Mouse (Mus musculus) layer of hippocampus, adult 9-10 months (tissue): ENCODE measurements around the gene Bcas3.

Experiments
- DNase-seq: peaks from one replicate; pipeline ENCODE4 v3.0.0; 2022; ENCODE audit warnings: low spot score

The Bcas3 gene

DNA sequence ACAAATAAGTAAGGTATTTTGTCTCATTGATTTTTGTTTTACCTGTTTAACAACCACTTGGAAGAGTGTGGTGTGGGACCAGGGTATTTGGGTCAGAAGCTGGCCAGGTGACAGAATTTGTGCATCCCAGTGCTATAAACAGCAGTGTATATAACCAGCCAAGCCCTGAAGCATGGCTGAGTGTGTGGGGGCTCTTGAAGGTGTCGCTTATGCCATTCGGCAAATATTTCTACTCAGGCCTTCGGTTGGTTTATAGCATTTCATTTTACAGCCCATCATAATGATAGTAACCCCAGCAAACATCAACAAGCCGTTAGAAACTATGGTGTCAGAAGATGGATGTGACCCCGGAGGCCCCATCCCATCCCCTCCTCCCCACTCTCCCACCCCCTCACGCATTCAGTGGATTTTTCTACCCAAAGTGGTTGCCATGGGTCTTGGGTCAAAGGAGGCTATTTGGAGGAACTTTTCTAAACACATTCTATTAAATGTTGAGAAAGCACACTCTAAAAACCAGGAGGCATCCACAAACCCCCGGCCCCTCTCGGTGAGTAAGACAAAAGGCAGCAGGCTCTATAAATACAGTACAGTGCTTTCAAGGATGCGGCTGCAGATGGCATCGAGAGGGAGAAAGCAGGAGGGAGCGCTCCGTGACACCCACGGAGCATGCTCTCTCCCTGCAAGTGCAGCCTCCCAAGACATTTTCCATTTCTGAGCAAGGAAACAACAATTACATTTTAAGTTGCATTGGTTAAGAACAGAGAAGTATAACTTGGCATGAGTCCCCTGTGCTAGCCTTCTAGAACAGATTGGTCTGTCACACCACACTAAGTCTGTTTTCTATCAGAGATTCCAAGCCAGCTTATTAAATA, 401.9 kb downstream of the Bcas3 start:
- DNase-seq: peak; percentile 26

GRCm38 (mm10) chr11:85755503-85756044, 402.6 kb downstream of the Bcas3 start:
- DNase-seq: no peak

DNA sequence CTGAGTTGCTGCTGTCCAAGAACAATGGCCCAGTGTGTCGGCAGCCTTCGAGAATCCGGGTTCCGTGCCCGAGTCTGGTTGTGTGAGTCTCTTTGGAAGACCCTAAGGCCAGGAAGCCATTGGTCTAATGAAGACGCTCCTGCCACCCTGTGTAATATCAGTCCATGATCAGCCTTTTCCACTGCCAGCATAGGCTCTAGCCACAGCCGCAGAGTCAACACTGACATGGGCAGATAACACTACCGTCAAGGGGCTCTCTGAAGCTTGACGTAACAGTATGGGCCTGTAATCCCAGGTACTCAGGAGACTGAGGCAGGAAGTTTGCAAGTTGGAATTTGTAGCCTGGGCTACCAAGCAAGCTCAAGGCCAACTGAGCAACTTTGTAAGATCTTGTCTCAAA, 405.9 kb downstream of the Bcas3 start:
- no peak for DNase-seq

- no peak for DNase-seq
Observed at GRCm38 (mm10) chr11:85759634-85760439, 406.9 kb downstream of the Bcas3 start.

GRCm38 (mm10) chr11:85760486-85761141, 407.6 kb downstream of the Bcas3 start:
- no peak for DNase-seq

- DNase-seq: no peak
Observed at GRCm38 (mm10) chr11:85761170-85761569, 408.2 kb downstream of the Bcas3 start.

GRCm38 (mm10) chr11:85763655-85764054, 410.7 kb downstream of the Bcas3 start:
- no peak for DNase-seq

DNA sequence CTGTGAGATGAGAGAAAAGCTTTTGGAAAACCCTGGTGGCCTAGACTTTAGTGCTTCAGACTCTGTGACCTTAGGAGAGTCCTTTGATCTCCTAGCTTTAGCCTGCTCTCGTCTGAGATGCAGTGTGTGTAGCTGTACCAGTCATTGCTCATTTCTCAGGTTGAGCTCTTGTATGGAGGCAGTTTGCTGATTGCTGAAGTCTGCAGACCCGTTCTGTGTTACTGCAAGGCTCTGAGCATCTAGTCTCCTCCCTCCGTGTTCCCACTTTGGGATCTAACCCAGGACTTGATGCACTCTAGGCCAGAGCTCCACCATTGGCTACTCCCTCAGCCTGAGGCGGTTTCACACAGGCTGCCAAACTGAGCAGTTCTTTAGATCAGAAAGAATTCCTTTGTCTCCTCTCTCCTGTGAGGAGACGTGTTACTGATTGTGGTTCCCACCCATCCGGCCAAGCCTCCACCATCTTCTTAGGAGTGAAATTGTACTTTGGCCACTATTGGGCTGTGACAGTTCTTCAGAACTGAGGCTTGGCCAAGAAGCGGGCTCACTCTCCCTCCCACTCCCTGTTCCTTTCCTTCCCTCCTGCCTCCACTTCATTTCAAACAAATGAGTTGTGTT, 413.2 kb downstream of the Bcas3 start:
- DNase-seq: no peak

DNA sequence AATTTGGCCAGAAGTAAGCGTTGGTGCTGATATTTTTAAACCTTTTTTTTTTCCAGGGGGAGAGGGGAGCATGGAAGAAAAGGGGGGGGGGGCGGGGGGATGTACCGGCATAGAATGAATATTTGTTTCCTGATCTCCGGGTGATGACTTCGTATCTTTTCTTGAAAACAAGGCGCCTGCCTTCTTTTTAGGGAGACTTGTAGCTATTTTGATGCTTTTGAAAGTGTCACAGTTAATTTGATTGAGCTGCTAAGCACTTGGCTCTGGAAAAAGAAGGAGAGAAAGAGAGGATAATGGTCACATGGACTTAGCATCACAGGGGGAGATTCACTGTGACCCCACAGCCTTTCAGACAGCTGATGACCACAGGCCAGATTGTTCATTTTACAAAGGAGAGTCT, 413.8 kb downstream of the Bcas3 start:
- no peak for DNase-seq

DNA sequence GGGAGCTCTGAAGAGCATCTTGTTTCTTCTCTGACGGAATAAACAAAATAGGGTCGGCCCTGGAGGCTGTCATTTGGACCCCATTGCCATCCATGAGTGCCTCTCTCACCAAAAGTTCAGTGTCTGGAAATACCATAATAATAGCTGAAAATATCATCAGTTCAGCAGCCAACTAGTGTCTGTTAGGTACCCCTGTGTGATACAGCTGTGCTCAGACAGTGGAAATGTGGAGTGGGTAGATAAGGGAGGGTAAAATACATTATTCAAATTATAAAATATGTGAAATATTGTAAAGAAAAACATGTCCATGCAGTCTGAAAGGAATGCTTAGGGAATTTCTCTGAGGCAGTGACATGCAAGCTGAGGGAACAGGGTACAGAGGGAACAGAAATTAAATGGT, 416.8 kb downstream of the Bcas3 start:
- DNase-seq: no peak

- DNase-seq: no peak
Observed at GRCm38 (mm10) chr11:85773391-85773790, 420.4 kb downstream of the Bcas3 start.

DNA sequence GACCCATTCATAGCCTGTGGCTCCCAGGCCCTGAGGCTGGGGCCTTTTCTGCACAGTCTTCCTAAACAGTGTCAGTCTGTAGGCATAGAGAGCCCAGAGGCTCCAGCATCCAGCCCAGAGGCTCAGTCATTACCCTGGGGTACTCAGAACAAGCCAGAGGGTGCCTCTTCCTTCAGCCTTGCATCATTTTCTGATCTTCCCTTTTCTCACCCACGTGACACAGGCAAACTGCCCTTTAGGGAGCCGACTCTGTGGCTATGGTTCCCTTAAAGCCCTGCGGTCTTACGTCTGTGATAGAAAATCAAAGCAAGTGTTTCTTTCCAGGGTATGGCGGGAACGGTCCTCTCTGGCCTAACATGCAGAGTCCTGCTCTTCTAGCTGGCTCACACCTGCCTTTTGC, 421.7 kb downstream of the Bcas3 start:
- DNase-seq: no peak

DNA sequence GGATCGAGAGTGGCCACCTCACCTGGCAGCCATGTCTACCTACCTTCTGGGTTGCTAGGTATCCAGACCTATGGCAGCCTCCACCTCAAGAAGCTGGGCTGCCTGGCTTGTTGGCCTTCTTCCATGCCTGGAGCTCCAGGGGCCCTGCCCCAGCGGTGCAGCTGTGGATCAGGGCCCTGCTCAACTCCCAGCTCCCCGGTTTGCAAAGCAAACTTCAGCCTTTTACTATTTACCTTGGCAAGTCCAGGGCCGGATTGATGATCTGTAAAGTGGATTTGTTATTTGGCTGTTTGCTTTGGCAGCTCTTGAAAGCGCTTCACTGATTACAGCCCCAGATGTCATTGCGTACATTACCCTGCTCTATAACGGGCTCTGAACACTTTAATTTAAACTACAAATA, 422.5 kb downstream of the Bcas3 start:
- no peak for DNase-seq

DNA sequence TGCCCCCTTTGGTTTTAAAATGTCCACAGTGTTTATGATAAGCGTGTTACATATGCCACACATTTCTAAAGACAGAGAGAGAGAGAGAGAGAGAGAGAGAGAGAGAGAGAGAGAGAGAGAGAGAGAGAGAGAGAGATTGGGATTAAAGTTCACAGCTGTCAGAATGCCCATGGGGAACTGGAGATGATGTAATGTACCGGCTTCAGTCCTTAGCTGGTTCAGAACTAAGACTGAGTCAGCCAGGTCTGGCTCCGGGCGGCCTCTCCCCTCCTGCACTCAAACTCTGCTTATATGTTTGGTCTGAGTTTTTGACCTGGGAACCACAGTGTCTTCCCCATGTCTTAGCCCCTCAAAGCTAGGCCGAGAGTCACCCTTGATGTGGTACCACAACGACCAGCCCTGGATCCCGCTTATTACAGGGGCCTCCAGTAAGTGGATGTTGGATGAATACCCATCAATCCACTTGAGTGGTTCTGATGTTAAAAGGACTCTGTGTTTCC, 423.9 kb downstream of the Bcas3 start:
- DNase-seq: no peak

GRCm38 (mm10) chr11:85777950-85778349, 425.0 kb downstream of the Bcas3 start:
- DNase-seq: no peak

GRCm38 (mm10) chr11:85780303-85780702, 427.3 kb downstream of the Bcas3 start:
- DNase-seq: no peak

DNA sequence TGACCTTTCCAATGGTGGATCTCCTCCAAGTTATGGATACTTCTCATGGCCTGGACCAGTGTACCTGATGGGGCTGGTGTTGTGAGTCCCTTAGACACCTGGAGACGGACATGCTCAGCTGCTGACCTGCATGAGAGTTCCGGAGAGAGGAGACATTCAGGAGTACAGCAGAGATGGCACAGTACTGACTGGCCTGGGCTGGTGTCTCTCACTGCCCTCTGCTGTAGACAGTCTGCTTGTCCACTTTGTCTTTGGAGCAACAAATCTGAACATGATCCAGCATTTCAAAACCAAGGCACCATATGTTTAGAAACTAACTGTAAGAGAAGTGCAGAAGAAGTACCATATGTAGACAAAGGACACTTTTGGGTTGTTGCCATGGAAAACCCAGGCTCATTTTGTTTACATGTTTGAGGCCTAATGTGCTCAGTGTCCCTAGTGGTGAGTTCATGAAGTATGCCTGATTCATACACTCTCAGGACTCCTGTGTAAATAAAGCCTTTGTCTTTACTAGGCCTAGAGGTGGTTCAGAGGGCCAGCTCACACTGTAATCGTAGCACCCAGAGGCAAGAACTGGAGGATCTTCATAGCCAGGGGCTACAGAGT, 433.2 kb downstream of the Bcas3 start:
- peak; percentile 1 for DNase-seq

- no peak for DNase-seq
Observed at GRCm38 (mm10) chr11:85789750-85790149, 436.8 kb downstream of the Bcas3 start.

DNA sequence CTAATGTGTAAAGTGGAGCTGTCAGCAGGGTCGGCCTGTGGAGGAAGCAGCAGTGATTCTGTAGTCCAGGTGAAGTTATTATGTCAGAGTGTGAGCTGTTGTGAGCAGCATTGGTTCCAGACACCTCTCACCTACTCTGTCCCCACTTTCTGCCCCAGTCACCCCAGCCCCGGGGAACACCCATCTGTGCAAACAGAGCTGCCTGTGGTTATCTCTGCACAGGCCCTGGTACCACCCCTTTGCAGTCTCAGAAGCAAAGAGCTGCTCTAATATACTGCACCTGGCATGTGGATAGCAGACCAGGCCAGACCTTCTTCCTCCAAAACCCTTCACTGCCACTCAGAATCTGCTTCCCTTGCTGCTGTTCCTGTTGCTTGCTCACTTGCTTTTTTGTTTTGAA, 437.3 kb downstream of the Bcas3 start:
- no peak for DNase-seq

DNA sequence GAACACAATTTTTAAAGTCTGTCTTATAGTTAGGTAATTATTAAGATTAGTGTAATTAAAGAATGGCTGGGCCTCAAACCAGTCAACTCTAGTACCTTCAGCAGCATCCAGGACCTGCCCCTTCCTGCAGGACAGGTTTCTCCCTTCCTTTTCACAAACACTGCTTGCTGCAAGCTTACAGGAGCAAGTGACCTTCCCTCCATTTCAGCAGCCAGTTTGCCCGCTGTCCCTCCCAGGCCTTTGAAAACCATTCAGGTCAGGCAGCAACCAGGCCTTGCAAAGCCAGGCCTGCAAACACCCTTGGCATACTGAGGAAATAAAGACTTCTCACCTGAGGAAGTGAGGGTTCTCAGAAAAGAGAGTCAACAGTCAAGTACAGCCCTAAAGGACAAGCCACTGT, 438.2 kb downstream of the Bcas3 start:
- no peak for DNase-seq

- no peak for DNase-seq
Observed at GRCm38 (mm10) chr11:85792534-85793215, 439.7 kb downstream of the Bcas3 start.
